Mouse (Mus musculus) embryonic facial prominence, embryonic 13.5 days (tissue): ENCODE data around the gene Ahdc1. TPM values are rescaled to one million over a fixed set of nuclear protein-coding genes. Genes with fewer than 3 reads are reported as not detected.
"Not testable (repeated sequence)": the region's sequence is repeated elsewhere in the genome, so short reads cannot be mapped to it uniquely, and the experiment has no call there.

Experiments
- ATAC-seq: fragments of 200-750 bp; cut with Nextera tagmentation; 2 replicates; pipeline ENCODE4 v1.8.0; 2017; ENCODE audit warnings: low read depth; ENCODE audit not compliant: insufficient number of reproducible peaks, insufficient read depth, low FRiP score, low TSS enrichment
- H3K27ac ChIP-seq: fragments of 300-500 bp; sonication (generic); 2 replicates; pipeline ENCODE4 v1.5.1; 2015; ENCODE audit warnings: moderate library complexity, mild to moderate bottlenecking, inconsistent platforms
- H3K27me3 ChIP-seq: fragments of 300-500 bp; sonication (generic); 2 replicates; pipeline ENCODE4 v1.6.1; 2015; ENCODE audit warnings: mild to moderate bottlenecking, inconsistent platforms
- H3K36me3 ChIP-seq: fragments of 300-500 bp; sonication (generic); 2 replicates; pipeline ENCODE4 v1.6.1; 2015; ENCODE audit warnings: mild to moderate bottlenecking, inconsistent platforms
- H3K4me1 ChIP-seq: fragments of 300-500 bp; sonication (generic); 2 replicates; pipeline ENCODE4 v1.6.1; 2015; ENCODE audit warnings: inconsistent platforms
- H3K4me2 ChIP-seq: fragments of 300-500 bp; sonication (generic); 2 replicates; pipeline ENCODE4 v1.6.1; 2015; ENCODE audit warnings: moderate library complexity, mild to moderate bottlenecking, inconsistent platforms
- H3K4me3 ChIP-seq: fragments of 300-500 bp; sonication (generic); 2 replicates; pipeline ENCODE4 v1.5.1; 2015; ENCODE audit warnings: mild to moderate bottlenecking, inconsistent platforms
- H3K9ac ChIP-seq: fragments of 300-500 bp; sonication (generic); 2 replicates; pipeline ENCODE4 v1.6.1; 2015; ENCODE audit warnings: mild to moderate bottlenecking, inconsistent platforms
- H3K9me3 ChIP-seq: fragments of 300-500 bp; sonication (generic); 2 replicates; pipeline ENCODE4 v1.6.1; 2016; ENCODE audit warnings: inconsistent platforms
- WGBS: fragments of 180-500 bp; shearing (Covaris S2); methylation state at CpG from one replicate; pipeline ENCODE4 v1.1.7; 2015; ENCODE audit warnings: mixed read lengths; 5-methylcytosine and 5-hydroxymethylcytosine counted together
- polyA plus RNA-seq: library from polyadenylated mRNA; unstranded; fragments of >200 nt; fragmentation: Nextera tagmentation; extraction: Ambion mirVana; gene quantifications from 2 replicates; pipeline ENCODE4 v1.2.1, GENCODE M21; 2015

Gene Ahdc1
- polyA plus RNA-seq, 1 experiment from 2014 or later, result 12.8 TPM

- 50% methylated on average over 14 of the region's 14 CpGs for WGBS
- no peaks in the 10 kb centered on the region for H3K36me3 ChIP-seq
- H3K4me3 ChIP-seq, result no peak overlapping the region
- no peaks in the 10 kb centered on the region for H3K9me3 ChIP-seq
- no peak overlapping the region for H3K4me2 ChIP-seq
- H3K27me3 ChIP-seq, result no peaks in the 10 kb centered on the region
- H3K4me1 ChIP-seq, result peaks cover 9% of the 10 kb centered on the region
- no peak overlapping the region for H3K27ac ChIP-seq
- no peak for ATAC-seq
- H3K9ac ChIP-seq, result no peak overlapping the region
Observed at GRCm38 (mm10) chr4:132997469-132998237, 13.4 kb upstream of the Ahdc1 start.

GRCm38 (mm10) chr4:133002896-133003295, 8.2 kb upstream of the Ahdc1 start:
- H3K36me3 ChIP-seq, result no peaks in the 10 kb centered on the region
- peaks cover 24% of the 10 kb centered on the region for H3K4me1 ChIP-seq
- WGBS, result 28% methylated on average over 10 of the region's 10 CpGs
- no peak for ATAC-seq
- no peak overlapping the region for H3K4me3 ChIP-seq
- H3K27me3 ChIP-seq, result no peaks in the 10 kb centered on the region
- H3K27ac ChIP-seq, result no peak overlapping the region
- no peak overlapping the region for H3K4me2 ChIP-seq
- no peaks in the 10 kb centered on the region for H3K9me3 ChIP-seq
- peak overlapping the region; percentile 2; the same call in 1 of the 2 replicates for H3K9ac ChIP-seq

DNA sequence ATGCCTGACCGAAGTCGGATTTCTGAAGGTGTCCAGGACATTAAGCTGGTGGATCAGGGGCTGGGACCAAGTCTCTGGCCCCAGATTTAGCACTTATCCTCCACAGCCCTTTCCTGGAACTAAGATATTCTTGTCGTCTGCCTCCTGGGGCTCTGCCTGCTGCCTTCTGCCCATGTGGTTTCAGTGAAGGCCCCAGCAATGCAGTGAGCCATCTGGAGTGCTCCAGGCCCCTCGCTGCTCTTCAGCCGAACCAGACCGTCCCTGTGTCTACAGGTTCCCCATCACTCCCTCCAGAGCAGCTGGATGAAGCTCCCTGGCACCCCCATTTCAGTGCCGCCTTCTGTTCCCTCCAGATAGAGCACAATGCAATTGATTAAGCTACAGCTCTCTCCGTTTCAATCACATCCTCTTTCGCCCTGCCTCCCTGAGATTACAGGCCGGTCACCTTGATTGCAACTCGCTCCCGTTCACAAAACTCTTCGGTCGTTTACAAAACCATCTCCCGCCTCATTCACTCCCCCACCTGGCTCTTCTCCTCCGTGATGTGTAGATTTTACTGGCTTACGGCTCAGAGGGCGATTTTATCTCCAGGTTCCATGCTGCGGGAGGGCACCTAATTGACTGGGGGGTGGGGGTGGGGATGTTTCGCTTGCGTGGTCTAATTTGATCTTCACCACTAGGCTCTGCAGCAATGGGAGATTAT, 7.6 kb upstream of the Ahdc1 start:
- no peak overlapping the region for H3K4me2 ChIP-seq
- no peak overlapping the region for H3K4me3 ChIP-seq
- WGBS, result 37% methylated on average over 21 of the region's 21 CpGs

GRCm38 (mm10) chr4:133005233-133005632, 5.8 kb upstream of the Ahdc1 start:
- no peak overlapping the region for H3K4me2 ChIP-seq
- no peak for ATAC-seq
- WGBS, result 5% methylated on average over 3 of the region's 3 CpGs
- no peaks in the 10 kb centered on the region for H3K9me3 ChIP-seq
- no peak overlapping the region for H3K4me3 ChIP-seq
- H3K36me3 ChIP-seq, result no peaks in the 10 kb centered on the region
- peaks cover 9% of the 10 kb centered on the region for H3K27me3 ChIP-seq
- peaks cover 26% of the 10 kb centered on the region for H3K4me1 ChIP-seq
- no peak overlapping the region for H3K27ac ChIP-seq
- H3K9ac ChIP-seq, result no peak overlapping the region

More for the DNA sequence above, 7.6 kb upstream of the Ahdc1 start:
- Histone ChIP-seq H3K27ac (no peak overlapping the region), H3K9ac (peak overlapping the region; percentile 2; the same call in 1 of the 2 replicates), H3K36me3 (no peaks in the 10 kb centered on the region), H3K27me3 (no peaks in the 10 kb centered on the region), H3K4me1 (peaks cover 26% of the 10 kb centered on the region), H3K9me3 (no peaks in the 10 kb centered on the region)
- no peak for ATAC-seq

GRCm38 (mm10) chr4:133005885-133006451, 5.1 kb upstream of the Ahdc1 start:
- H3K27ac ChIP-seq, H3K36me3 ChIP-seq, H3K4me2 ChIP-seq, H3K9me3 ChIP-seq, H3K9ac ChIP-seq, ATAC-seq, H3K4me3 ChIP-seq: not testable (repeated sequence)
- Histone ChIP-seq H3K27me3 (peaks cover 16% of the 10 kb centered on the region), H3K4me1 (peaks cover 32% of the 10 kb centered on the region)
- 58% methylated on average over 6 of the region's 6 CpGs for WGBS

GRCm38 (mm10) chr4:133007513-133008380, 3.3 kb upstream of the Ahdc1 start:
- Histone ChIP-seq H3K27ac (no peak overlapping the region), H3K4me1 (peaks cover 23% of the 10 kb centered on the region), H3K4me3 (no peak overlapping the region), H3K9ac (no peak overlapping the region), H3K9me3 (no peaks in the 10 kb centered on the region), H3K36me3 (no peaks in the 10 kb centered on the region), H3K4me2 (no peak overlapping the region), H3K27me3 (peaks cover 17% of the 10 kb centered on the region)
- 18% methylated on average over 15 of the region's 15 CpGs for WGBS
- ATAC-seq, result no peak

DNA sequence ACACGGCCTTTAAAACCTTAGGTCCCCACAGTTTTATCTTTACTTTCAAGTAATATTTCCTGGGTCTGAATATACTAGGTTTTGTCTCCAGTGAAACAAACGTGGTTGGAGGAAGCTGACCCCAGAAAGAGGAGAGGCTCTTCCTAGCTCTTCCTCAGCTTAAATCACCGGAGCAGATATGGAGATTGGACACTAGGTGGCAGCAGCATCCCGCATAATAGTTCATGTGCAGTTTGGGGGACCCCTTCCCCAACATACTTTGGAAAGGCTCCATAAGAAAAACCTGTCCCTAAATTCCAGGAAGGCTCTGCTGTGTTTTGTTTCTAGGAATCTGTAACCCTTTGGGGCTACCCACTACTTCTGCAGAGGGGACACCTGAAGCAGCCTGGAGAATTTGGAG, 1.9 kb upstream of the Ahdc1 start:
- WGBS, result under 1% methylated on average over 4 of the region's 4 CpGs
- Histone ChIP-seq H3K4me2 (no peak overlapping the region), H3K27me3 (peaks cover 17% of the 10 kb centered on the region), H3K9ac (no peak overlapping the region), H3K4me3 (no peak overlapping the region), H3K4me1 (peaks cover 20% of the 10 kb centered on the region), H3K9me3 (no peaks in the 10 kb centered on the region), H3K36me3 (no peaks in the 10 kb centered on the region), H3K27ac (no peak overlapping the region)
- ATAC-seq, result no peak

- no peaks in the 10 kb centered on the region for H3K9me3 ChIP-seq
- no peak overlapping the region for H3K27ac ChIP-seq
- peaks cover 25% of the 10 kb centered on the region for H3K4me1 ChIP-seq
- peaks cover 17% of the 10 kb centered on the region for H3K27me3 ChIP-seq
- no peaks in the 10 kb centered on the region for H3K36me3 ChIP-seq
- no peak overlapping the region for H3K4me2 ChIP-seq
- no peak overlapping the region for H3K4me3 ChIP-seq
- WGBS, result 66% methylated on average over 5 of the region's 5 CpGs
- ATAC-seq, result no peak
- H3K9ac ChIP-seq, result no peak overlapping the region
Observed at GRCm38 (mm10) chr4:133009676-133010075, 1.4 kb upstream of the Ahdc1 start.

- peaks cover 17% of the 10 kb centered on the region for H3K27me3 ChIP-seq
- no peak overlapping the region for H3K27ac ChIP-seq
- 2% methylated on average over 17 of the region's 17 CpGs for WGBS
- no peaks in the 10 kb centered on the region for H3K9me3 ChIP-seq
- peak overlapping the region; percentile 100 for H3K9ac ChIP-seq
- H3K4me1 ChIP-seq, result peaks cover 34% of the 10 kb centered on the region
- no peak for ATAC-seq
- H3K4me3 ChIP-seq, result peak overlapping the region; percentile 91
- no peaks in the 10 kb centered on the region for H3K36me3 ChIP-seq
- H3K4me2 ChIP-seq, result peak overlapping the region; percentile 94
Observed at GRCm38 (mm10) chr4:133010611-133011010, 449 bp upstream of the Ahdc1 start.

- peak overlapping the region; percentile 100 for H3K9ac ChIP-seq
- H3K27me3 ChIP-seq, result peaks cover 17% of the 10 kb centered on the region
- no peaks in the 10 kb centered on the region for H3K9me3 ChIP-seq
- H3K4me3 ChIP-seq, result peak overlapping the region; percentile 91
- peaks cover 49% of the 10 kb centered on the region for H3K4me1 ChIP-seq
- H3K4me2 ChIP-seq, result peak overlapping the region; percentile 94
- WGBS, result under 1% methylated on average over 51 of the region's 84 CpGs
- no peaks in the 10 kb centered on the region for H3K36me3 ChIP-seq
- peak overlapping the region; percentile 98 for H3K27ac ChIP-seq
- ATAC-seq, result no peak
Observed at GRCm38 (mm10) chr4:133011821-133012775, 1.0 kb downstream of the Ahdc1 start.
